8 mouse cellular contexts compared by ENCODE assay signal in the genomic region with DNA sequence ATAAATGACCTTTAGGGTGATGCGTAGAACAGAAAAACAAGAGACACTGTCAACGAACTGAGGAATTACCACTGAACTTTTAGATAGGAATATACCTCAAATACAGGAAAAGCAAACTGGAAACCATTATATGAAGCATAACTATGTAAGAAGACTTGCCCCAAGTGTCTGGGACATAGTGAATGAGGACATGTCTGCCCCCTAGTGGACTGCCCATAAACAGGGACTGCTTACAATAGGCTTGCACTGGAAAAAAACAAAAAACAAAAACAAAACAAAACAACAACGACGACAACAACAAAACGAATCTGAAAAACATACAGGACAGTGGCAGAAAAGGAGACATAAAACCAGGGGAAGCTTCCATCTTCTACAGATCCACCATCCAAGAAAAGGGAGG.
DNase-seq lines count a peak whose midpoint lies in the region; ATAC-seq and TF ChIP-seq lines count a peak whose summit lies in the region.

No protein-coding gene starts in this region.

- ATAC-seq in frontal cortex, adult (ENCODE audit: low TSS enrichment): peak; percentile 62; the same call in 1 of the 2 replicates
- ATAC-seq in midbrain, embryonic 14.5 days (ENCODE audit: low FRiP score, low TSS enrichment): no peak
- ATAC-seq in midbrain, embryonic 13.5 days: no peak
- ATAC-seq in heart, postnatal 0 days (ENCODE audit: insufficient read depth, low read depth): no peak
- ATAC-seq in activated CD4-positive, CD25-positive, alpha-beta regulatory T cell, adult 4 months: no peak

- H3K36me3 ChIP-seq in midbrain, embryonic 14.5 days (ENCODE audit: control insufficient read depth, insufficient read depth, low read length): no peaks in the 10 kb centered on the region
- no peaks in the 10 kb centered on the region for H3K36me3 ChIP-seq in midbrain, embryonic 13.5 days
- H3K36me3 ChIP-seq in heart, postnatal 0 days (replicated peaks; ENCODE audit: control insufficient read depth, insufficient read depth, low read length): no peaks in the 10 kb centered on the region

- peaks cover 14% of the 10 kb centered on the region; the same call in 1 of the 2 replicates for H3K4me1 ChIP-seq in midbrain, embryonic 14.5 days (ENCODE audit: control insufficient read depth, insufficient read depth, low read length)
- H3K4me1 ChIP-seq in midbrain, embryonic 13.5 days (replicated peaks): peaks cover 16% of the 10 kb centered on the region
- H3K4me1 ChIP-seq in heart, postnatal 0 days (ENCODE audit: control insufficient read depth, insufficient read depth): peaks cover 50% of the 10 kb centered on the region

- H3K27ac ChIP-seq in midbrain, embryonic 14.5 days (replicated peaks; ENCODE audit: low read depth, low read length): no peak overlapping the region
- no peak overlapping the region for H3K27ac ChIP-seq in midbrain, embryonic 13.5 days
- peak overlapping the region; percentile 50 for H3K27ac ChIP-seq in heart, postnatal 0 days (ENCODE audit: low read depth)

- H3K9me3 ChIP-seq in midbrain, embryonic 14.5 days (ENCODE audit: control insufficient read depth, low read length): no peaks in the 10 kb centered on the region
- no peaks in the 10 kb centered on the region for H3K9me3 ChIP-seq in midbrain, embryonic 13.5 days
- H3K9me3 ChIP-seq in heart, postnatal 0 days (replicated peaks; ENCODE audit: control insufficient read depth, low read length): no peaks in the 10 kb centered on the region

- no peak for TF ChIP-seq EP300 in heart, postnatal 0 days (IDR thresholded peaks at IDR 0.05; ENCODE audit: low read depth)

- H3K27me3 ChIP-seq in midbrain, embryonic 14.5 days (ENCODE audit: control insufficient read depth, insufficient read depth, low read length): no peaks in the 10 kb centered on the region
- no peaks in the 10 kb centered on the region for H3K27me3 ChIP-seq in midbrain, embryonic 13.5 days
- H3K27me3 ChIP-seq in heart, postnatal 0 days (ENCODE audit: control insufficient read depth, insufficient read depth, low read length): no peaks in the 10 kb centered on the region

- peak; percentile 68 for TF ChIP-seq CTCF in heart, postnatal 0 days (IDR thresholded peaks at IDR 0.05; ENCODE audit: low read depth)

- no peak overlapping the region for H3K4me3 ChIP-seq in midbrain, embryonic 14.5 days (replicated peaks; ENCODE audit: low read depth, low read length)
- no peak overlapping the region for H3K4me3 ChIP-seq in midbrain, embryonic 13.5 days (replicated peaks)
- no peak overlapping the region for H3K4me3 ChIP-seq in heart, postnatal 0 days (ENCODE audit: low read depth, low read length)

- no peak overlapping the region for H3K4me2 ChIP-seq in midbrain, embryonic 14.5 days (ENCODE audit: low read length)
- no peak overlapping the region for H3K4me2 ChIP-seq in midbrain, embryonic 13.5 days (replicated peaks)
- no peak overlapping the region for H3K4me2 ChIP-seq in heart, postnatal 0 days (ENCODE audit: low read depth, low read length)

- 88% methylated on average over 5 of the region's 5 CpGs for WGBS in midbrain, embryonic 14.5 days
- 89% methylated on average over 5 of the region's 5 CpGs for WGBS in midbrain, embryonic 13.5 days
- WGBS in heart, postnatal 0 days: 72% methylated on average over 5 of the region's 5 CpGs

- no peak for DNase-seq in frontal cortex, postnatal 10 days (ENCODE audit: low spot score in 2 of 2)
- peak; percentile 50 for DNase-seq in midbrain, embryonic 14.5 days
- DNase-seq in brain, adult 2 months (ENCODE audit: low read depth, low spot score): peak; percentile 89
- DNase-seq in heart, postnatal 0 days (ENCODE audit: low spot score): peak; percentile 69
- DNase-seq in retina, postnatal 1 day: peak; percentile 64

- no peak overlapping the region for H3K9ac ChIP-seq in midbrain, embryonic 14.5 days (replicated peaks; ENCODE audit: low read length)
- no peak overlapping the region for H3K9ac ChIP-seq in midbrain, embryonic 13.5 days (replicated peaks)
- no peak overlapping the region for H3K9ac ChIP-seq in heart, postnatal 0 days (replicated peaks; ENCODE audit: low read depth, low read length)

Comparison
In these comparisons a context has a peak if more than half of its experiments do, and no peak if none do; other contexts are left out.
1. DNase-seq: peak in midbrain, embryonic 14.5 days (single experiment), brain, adult 2 months (single experiment), heart, postnatal 0 days (single experiment) and retina, postnatal 1 day (single experiment); none in frontal cortex, postnatal 10 days (0 of 2).